Mouse (Mus musculus): ENCODE measurements around the gene Cep19.

DNA sequence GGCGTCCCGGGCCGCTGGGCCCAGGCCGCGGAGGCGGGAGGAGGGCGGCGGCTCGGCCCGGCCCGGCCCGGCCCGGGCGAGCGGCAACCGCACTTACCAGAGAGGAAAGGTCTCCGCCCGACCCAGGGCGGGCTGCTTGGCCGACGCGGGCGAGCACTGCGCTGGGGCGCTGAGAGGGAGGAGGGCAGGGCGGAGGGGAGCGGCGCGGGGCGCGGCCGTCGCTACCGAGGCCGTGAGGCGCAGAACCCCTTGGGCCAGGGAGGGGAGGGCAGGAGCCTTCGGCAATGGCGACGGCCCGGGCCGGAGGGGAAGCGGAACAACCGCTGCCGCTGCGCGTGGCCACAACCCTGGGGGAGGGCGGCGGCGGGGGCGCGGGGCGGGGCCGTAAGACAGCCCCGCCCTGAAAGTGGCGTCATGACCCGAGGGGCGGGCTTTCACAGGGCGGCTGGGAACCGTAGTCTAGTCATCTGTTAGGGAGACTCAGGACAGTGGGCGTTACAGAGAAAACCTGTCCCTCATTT is 20.5 kb upstream of the Cep19 start, which contains the start of gene Pak2:
- TF ChIP-seq CTCF (IDR thresholded peaks at IDR 0.05; ENCODE audit: low read depth) = no peak
- no peak for TF ChIP-seq EP300 (optimal IDR thresholded peaks at IDR 0.05)
